Mouse (Mus musculus): Measurements from ENCODE around the gene Sgk1. TPM values are rescaled to one million over a fixed set of nuclear protein-coding genes. Genes with fewer than 3 reads are reported as not detected.

Sgk1 gene
- polyA plus RNA-seq, 1 experiment from 2014 or later: 162 TPM

GRCm38 (mm10) chr10:21843861-21844260 lies 38.1 kb upstream of the Sgk1 start:
- no peaks in the 10 kb centered on the region for H3K4me1 ChIP-seq (replicated peaks; ENCODE audit: control insufficient read depth, insufficient read depth, low read length)
- no peak overlapping the region for H3K27ac ChIP-seq (ENCODE audit: low read depth, low read length)
- no peak for TF ChIP-seq CTCF (IDR thresholded peaks at IDR 0.05; ENCODE audit: low read depth)
- no peaks in the 10 kb centered on the region for H3K9me3 ChIP-seq (ENCODE audit: control insufficient read depth)
- no peaks in the 10 kb centered on the region for H3K27me3 ChIP-seq (replicated peaks; ENCODE audit: control insufficient read depth, insufficient read depth, low read length)
- no peak overlapping the region for H3K4me2 ChIP-seq (replicated peaks; ENCODE audit: low read depth)
- no peak overlapping the region for H3K9ac ChIP-seq (ENCODE audit: low read depth, low read length)
- no peak for ATAC-seq
- WGBS: 75% methylated on average over 8 of the region's 8 CpGs
- H3K4me3 ChIP-seq (ENCODE audit: low read depth, low read length): no peak overlapping the region
- H3K36me3 ChIP-seq (ENCODE audit: control insufficient read depth, insufficient read depth): no peaks in the 10 kb centered on the region

- 81% methylated on average over 7 of the region's 7 CpGs for WGBS
- no peak for TF ChIP-seq CTCF (IDR thresholded peaks at IDR 0.05; ENCODE audit: low read depth)
- H3K4me2 ChIP-seq (replicated peaks; ENCODE audit: low read depth): no peak overlapping the region
- H3K4me3 ChIP-seq (ENCODE audit: low read depth, low read length): no peak overlapping the region
- ATAC-seq: no peak
- H3K27me3 ChIP-seq (replicated peaks; ENCODE audit: control insufficient read depth, insufficient read depth, low read length): no peaks in the 10 kb centered on the region
- H3K4me1 ChIP-seq (replicated peaks; ENCODE audit: control insufficient read depth, insufficient read depth, low read length): no peaks in the 10 kb centered on the region
- H3K27ac ChIP-seq (ENCODE audit: low read depth, low read length): no peak overlapping the region
- H3K9ac ChIP-seq (ENCODE audit: low read depth, low read length): no peak overlapping the region
- H3K9me3 ChIP-seq (ENCODE audit: control insufficient read depth): no peaks in the 10 kb centered on the region
- H3K36me3 ChIP-seq (ENCODE audit: control insufficient read depth, insufficient read depth): no peaks in the 10 kb centered on the region
Observed at GRCm38 (mm10) chr10:21844391-21844790, 37.6 kb upstream of the Sgk1 start.

- ATAC-seq: no peak
- H3K4me2 ChIP-seq (replicated peaks; ENCODE audit: low read depth): no peak overlapping the region
- 81% methylated on average over 10 of the region's 10 CpGs for WGBS
- H3K4me3 ChIP-seq (ENCODE audit: low read depth, low read length): no peak overlapping the region
- H3K9me3 ChIP-seq (ENCODE audit: control insufficient read depth): no peaks in the 10 kb centered on the region
- no peak for TF ChIP-seq CTCF (IDR thresholded peaks at IDR 0.05; ENCODE audit: low read depth)
- H3K36me3 ChIP-seq (ENCODE audit: control insufficient read depth, insufficient read depth): no peaks in the 10 kb centered on the region
- no peak overlapping the region for H3K9ac ChIP-seq (ENCODE audit: low read depth, low read length)
- H3K27me3 ChIP-seq (replicated peaks; ENCODE audit: control insufficient read depth, insufficient read depth, low read length): no peaks in the 10 kb centered on the region
- H3K4me1 ChIP-seq (replicated peaks; ENCODE audit: control insufficient read depth, insufficient read depth, low read length): no peaks in the 10 kb centered on the region
- H3K27ac ChIP-seq (ENCODE audit: low read depth, low read length): no peak overlapping the region
Observed at GRCm38 (mm10) chr10:21845601-21846282, 36.2 kb upstream of the Sgk1 start.

- no peaks in the 10 kb centered on the region for H3K36me3 ChIP-seq (ENCODE audit: control insufficient read depth, insufficient read depth)
- no peaks in the 10 kb centered on the region for H3K9me3 ChIP-seq (ENCODE audit: control insufficient read depth)
- no peak overlapping the region for H3K4me2 ChIP-seq (replicated peaks; ENCODE audit: low read depth)
- no peaks in the 10 kb centered on the region for H3K27me3 ChIP-seq (replicated peaks; ENCODE audit: control insufficient read depth, insufficient read depth, low read length)
- H3K4me3 ChIP-seq (ENCODE audit: low read depth, low read length): no peak overlapping the region
- no peak overlapping the region for H3K27ac ChIP-seq (ENCODE audit: low read depth, low read length)
- H3K4me1 ChIP-seq (replicated peaks; ENCODE audit: control insufficient read depth, insufficient read depth, low read length): 0 out of 2 replicates have a peak, but pooled peaks cover 3% of the 10 kb centered on the region
- no peak overlapping the region for H3K9ac ChIP-seq (ENCODE audit: low read depth, low read length)
- 76% methylated on average over 9 of the region's 9 CpGs for WGBS
- TF ChIP-seq CTCF (IDR thresholded peaks at IDR 0.05; ENCODE audit: low read depth): no peak
- no peak for ATAC-seq
Observed at GRCm38 (mm10) chr10:21846366-21846765, 35.6 kb upstream of the Sgk1 start.

GRCm38 (mm10) chr10:21847026-21847820 lies 34.8 kb upstream of the Sgk1 start:
- no peak for TF ChIP-seq CTCF (IDR thresholded peaks at IDR 0.05; ENCODE audit: low read depth)
- no peaks in the 10 kb centered on the region for H3K9me3 ChIP-seq (ENCODE audit: control insufficient read depth)
- no peak overlapping the region for H3K4me2 ChIP-seq (replicated peaks; ENCODE audit: low read depth)
- H3K27ac ChIP-seq (ENCODE audit: low read depth, low read length): no peak overlapping the region
- no peak overlapping the region for H3K4me3 ChIP-seq (ENCODE audit: low read depth, low read length)
- H3K36me3 ChIP-seq (ENCODE audit: control insufficient read depth, insufficient read depth): no peaks in the 10 kb centered on the region
- H3K4me1 ChIP-seq (replicated peaks; ENCODE audit: control insufficient read depth, insufficient read depth, low read length): 0 out of 2 replicates have a peak, but pooled peaks cover 3% of the 10 kb centered on the region
- H3K9ac ChIP-seq (ENCODE audit: low read depth, low read length): no peak overlapping the region
- no peak for ATAC-seq
- 68% methylated on average over 11 of the region's 11 CpGs for WGBS
- no peaks in the 10 kb centered on the region for H3K27me3 ChIP-seq (replicated peaks; ENCODE audit: control insufficient read depth, insufficient read depth, low read length)

- Histone ChIP-seq H3K27ac (ENCODE audit: low read depth, low read length) (no peak overlapping the region), H3K36me3 (ENCODE audit: control insufficient read depth, insufficient read depth) (no peaks in the 10 kb centered on the region), H3K4me1 (replicated peaks; ENCODE audit: control insufficient read depth, insufficient read depth, low read length) (0 out of 2 replicates have a peak, but pooled peaks cover 3% of the 10 kb centered on the region), H3K9me3 (ENCODE audit: control insufficient read depth) (no peaks in the 10 kb centered on the region), H3K4me3 (ENCODE audit: low read depth, low read length) (no peak overlapping the region), H3K4me2 (replicated peaks; ENCODE audit: low read depth) (peak overlapping the region; percentile 7; the same call in 1 of the 2 replicates), H3K9ac (ENCODE audit: low read depth, low read length) (no peak overlapping the region), H3K27me3 (replicated peaks; ENCODE audit: control insufficient read depth, insufficient read depth, low read length) (no peaks in the 10 kb centered on the region)
- 60% methylated on average over 16 of the region's 16 CpGs for WGBS
- TF ChIP-seq CTCF (IDR thresholded peaks at IDR 0.05; ENCODE audit: low read depth): no peak
- ATAC-seq: no peak
Observed at GRCm38 (mm10) chr10:21847931-21848670, 33.9 kb upstream of the Sgk1 start.

All from intestine, postnatal 0 days (tissue).